Mouse (Mus musculus) naive thymus-derived CD4-positive, alpha-beta T cell, adult 2 months (primary cell): ENCODE measurements at regions not wholly inside any gene's neighbourhood (a gene's known extent, or its start where the extent isn't known, plus 50 kb on each side); places are given as distances from the start of the nearest gene placed in this dataset.
A peak's percentile ranks its signal among the peaks of the same experiment; 100 is the strongest.

Experiments used
- DNase-seq: peaks from one replicate; pipeline ENCODE4 v3.0.0-alpha.2; 2011; ENCODE audit warnings: low read depth

DNA sequence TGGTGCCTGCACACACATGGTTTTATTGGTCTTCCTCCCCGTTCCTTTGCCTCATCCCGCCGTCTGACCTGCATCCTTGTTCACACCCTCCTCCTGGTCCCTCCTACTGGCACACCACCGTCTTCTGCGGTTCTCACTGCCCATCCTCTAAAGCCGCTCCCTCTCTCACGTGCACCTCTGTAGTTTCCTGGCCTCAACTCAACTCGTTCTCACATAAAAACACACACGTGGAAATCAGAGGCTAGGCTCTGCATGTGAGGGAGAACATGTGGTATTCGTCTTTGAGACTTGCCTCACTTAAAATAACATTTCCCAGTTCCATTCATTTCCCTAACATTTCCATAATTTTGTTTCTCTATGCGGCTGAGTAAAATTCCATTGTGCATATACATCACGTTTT lies 69.5 kb downstream of the Aldh8a1 start:
- no peak for DNase-seq

DNA sequence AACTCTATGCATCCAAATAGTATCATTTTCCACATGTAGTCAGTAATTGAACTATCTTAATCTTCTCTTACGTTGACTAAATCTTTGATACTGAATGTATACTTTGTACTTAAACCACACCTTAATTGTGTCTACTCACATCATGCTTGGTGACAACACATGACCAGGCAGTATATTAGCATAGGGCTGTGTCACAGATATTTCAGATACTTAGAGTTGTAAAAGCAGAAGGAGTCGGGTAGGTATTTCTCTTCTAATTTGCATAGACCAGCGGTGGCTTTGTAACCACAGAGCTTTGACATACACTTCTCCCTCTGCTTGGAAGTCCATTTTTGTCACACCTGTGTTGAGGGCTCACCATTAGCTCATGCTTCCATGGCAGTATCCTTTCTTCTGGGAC lies 71.0 kb downstream of the Aldh8a1 start:
- DNase-seq: no peak

DNA sequence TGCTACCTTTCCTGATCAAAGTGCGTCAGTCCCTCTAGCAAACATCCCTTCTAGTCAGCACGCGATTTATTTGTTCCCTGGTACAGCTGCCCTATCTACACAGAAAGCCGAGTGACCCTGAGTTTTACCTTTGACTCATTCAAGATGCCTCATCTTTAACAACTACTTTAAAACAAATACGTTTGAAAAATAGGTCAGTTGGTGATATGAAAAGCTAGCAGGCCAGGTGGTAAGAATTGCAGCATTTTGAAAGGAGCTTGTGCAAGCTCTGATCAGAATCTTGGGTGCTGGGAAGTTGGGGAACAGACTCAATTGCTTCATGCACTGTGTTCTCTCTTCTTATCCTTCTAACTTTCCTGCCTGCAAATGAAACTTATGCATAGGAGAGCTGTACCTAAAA lies 71.9 kb downstream of the Aldh8a1 start:
- no peak for DNase-seq

DNA sequence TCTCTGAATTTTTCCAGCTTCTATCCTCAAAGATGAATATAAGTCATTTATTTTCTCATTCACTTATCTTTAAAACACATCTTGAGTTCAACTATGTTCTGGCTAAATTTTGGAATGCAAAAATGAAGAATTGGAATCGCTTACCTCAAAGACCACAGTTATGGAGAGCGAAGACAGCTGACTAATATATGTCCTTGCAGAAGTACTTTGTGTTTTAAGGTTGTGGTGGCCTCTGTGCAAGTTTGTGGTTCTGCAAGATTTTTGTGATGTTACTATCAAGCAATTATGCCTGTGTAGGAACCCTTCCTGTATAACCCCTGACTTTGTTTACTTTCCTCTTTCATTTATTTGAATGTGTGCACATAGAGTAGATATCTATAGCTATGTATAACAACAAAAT lies 75.5 kb downstream of the Aldh8a1 start:
- no peak for DNase-seq

DNA sequence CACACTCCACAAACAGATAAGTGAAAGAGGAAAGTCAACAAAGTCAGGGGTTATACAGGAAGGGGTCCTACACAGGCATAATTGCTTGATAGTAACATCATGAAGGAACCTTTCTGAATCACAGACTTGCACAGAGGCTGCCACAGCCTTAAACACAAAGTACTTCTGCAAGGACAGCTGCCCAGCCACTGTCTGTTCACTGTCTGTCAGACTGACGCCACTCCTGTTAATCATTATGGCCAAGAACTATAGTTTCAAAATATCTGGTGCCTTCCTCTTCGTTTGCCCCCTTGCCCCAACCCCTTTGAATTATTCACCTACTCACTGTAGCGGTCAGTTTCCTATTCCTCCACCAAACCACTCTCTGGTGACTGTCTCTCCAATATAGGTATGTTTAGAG lies 76.4 kb downstream of the Aldh8a1 start:
- DNase-seq: no peak

DNA sequence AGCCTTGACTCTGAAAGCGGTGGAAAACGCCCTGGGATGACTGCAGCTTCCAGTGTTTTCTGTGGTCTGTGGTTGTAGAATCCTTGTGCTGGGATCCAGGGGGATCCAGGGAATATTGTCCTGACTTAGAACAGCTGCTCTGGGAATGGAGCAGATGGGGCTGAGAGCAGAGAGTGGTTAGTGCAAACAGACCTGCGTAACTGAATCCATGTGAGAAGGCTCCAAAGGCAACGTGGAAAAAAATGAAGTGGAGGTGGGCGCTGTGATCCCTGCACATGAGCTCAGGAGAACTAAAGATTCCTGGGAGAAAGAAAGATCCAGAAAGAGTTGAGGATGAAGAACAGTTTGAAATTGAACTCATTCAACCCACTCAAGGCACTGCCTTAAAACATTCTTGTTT lies 77.1 kb downstream of the Aldh8a1 start:
- DNase-seq: no peak

DNA sequence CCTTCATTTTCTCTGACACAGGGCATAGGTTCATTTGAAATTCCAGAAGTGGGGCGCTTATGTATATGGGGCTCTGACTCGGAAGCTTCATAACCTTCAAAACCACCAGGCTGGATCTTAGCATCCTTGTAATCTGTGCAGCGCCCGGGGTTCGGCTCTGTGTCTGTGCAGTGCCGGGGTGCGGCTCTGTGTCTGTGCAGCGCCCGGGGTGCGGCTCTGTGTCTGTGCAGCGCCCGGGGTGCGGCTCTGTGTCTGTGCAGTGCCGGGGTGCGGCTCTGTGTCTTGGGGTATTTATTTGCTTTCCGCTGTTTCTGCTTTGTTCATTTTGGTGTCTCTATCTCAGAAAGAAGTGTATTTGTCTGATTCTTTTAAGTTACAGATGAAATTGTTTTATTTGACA lies 77.7 kb downstream of the Aldh8a1 start:
- DNase-seq: no peak

DNA sequence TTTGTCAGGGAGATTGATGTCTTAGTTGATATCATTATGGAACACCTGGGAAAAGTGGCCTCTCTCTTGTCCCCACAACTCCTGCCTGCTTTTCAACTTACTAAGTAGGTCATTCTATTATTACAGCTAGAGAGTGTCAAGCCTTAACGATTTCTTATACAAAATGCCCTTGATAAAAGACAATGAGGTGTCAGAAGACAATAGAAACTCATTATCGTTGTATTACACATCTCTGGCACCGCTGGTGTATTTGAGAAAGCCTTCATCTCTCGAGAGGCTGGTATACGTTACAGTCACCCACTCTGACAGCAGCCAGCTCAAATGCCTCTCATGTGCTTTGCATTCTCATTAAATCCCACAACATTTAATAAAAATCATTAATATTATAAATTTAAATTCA lies 78.8 kb downstream of the Aldh8a1 start:
- DNase-seq: no peak

DNA sequence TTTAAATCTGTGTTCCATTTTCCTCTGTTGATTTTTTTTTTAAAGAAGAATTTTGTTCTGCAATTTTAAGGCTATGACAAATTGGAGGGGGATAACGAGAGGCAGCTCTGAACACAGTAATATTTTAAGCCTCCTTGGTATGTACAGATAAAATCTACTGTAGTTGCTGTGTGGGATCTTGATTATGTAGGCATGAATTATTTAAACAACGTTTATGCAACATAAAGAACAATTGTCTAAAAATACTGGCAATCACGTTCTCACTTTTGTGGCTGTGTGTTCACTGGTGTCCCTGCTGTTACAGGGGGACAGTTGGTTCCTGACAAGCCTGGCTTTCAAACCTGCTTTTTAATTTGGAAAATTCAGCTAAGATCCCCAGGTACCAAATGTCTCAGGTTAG lies 79.3 kb downstream of the Aldh8a1 start:
- DNase-seq: no peak

DNA sequence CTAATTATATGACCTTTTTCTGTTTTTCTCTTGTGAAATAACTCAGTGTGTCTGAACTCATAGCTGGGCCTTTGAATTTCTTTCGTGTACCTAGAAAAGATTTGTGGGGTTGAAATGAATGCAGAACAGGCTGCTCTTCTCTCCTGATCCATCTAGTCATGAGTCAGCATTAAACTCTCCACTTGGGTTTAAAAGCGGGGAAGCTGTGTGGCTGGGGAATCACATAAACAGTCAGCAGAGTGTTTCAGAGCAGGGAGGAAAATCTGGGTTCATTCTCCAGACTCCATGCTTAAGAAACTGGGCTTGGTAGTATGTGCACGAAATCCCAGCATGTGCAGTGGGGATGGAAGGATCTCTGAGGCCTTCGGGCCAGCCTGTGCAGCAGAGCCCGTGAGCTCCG lies 79.9 kb downstream of the Aldh8a1 start:
- DNase-seq: no peak

DNA sequence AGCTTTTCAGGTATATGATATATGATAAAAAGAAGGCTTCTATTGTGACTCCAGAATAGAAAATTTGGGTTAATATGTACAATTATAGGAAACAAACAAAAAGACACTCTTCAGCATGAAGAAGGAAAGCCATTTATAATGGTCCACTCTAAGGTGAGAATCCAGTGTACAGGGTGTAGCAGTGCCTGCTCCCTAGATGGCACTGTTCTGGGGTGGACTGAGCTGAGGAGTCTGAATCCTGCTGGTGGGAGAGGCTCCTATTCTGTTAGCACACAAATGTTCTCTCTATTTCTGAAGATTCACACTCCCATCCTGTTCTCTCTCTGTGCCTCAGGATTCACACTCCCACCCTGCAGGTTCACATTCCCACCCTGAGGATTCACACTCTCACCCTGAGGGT lies 81.5 kb downstream of the Aldh8a1 start:
- no peak for DNase-seq

DNA sequence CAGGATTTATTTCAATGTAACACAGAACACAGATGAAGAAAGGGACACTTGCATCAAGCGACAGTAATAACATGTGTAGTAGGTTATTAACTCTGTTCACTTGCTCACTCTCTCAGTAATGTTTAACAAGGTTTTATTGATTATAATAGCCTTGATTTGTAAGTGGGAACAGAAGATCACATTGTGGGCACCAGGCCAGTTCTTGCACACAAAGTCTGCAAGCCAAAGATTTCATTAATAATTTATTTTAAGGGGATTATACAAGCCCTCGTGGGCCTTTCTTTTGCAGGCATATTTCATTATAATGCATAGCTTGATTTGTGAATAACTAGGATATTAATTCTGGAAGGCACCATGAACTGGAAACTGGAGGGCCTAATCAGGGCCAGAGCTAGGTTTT lies 83.0 kb downstream of the Aldh8a1 start:
- no peak for DNase-seq

DNA sequence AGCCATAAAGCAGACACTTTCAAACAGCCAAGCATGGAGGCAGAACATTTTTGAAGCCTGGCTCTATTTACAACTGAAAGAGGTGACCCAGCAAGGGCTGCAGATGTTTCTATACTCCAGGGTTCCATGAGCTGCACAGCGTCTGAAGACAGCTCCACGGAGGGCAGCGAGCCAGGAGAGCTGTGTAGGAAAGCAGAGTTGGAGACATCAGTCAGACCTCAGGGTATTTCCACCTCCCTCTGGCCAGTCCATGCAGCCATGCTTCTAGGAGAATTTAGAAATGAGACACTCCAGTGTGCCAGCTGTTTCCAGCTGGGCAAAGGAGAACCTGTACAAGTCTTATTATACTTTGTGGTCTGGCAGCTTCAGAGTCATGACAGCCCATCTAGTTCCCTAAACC lies 85.8 kb downstream of the Aldh8a1 start:
- no peak for DNase-seq

DNA sequence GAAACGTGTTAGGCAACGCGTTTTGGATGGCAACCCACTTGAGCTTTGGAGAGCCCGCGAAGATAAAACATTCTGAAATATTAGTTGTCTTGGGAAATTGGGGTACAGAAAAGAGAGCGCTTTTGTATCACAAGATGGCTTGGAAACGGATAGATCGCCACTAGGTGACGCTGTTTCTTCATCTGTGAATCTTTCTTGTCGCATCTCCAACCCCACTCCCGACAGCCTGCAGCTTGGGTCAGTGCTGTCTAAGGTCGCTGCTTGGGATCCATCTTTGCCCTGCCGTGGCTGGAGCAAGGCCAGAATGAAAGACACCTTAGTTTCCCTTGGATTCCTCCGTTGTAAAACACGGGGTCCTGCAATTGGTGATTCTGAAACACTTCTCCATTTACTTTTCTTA lies 88.3 kb downstream of the Aldh8a1 start:
- peak; percentile 91 for DNase-seq

DNA sequence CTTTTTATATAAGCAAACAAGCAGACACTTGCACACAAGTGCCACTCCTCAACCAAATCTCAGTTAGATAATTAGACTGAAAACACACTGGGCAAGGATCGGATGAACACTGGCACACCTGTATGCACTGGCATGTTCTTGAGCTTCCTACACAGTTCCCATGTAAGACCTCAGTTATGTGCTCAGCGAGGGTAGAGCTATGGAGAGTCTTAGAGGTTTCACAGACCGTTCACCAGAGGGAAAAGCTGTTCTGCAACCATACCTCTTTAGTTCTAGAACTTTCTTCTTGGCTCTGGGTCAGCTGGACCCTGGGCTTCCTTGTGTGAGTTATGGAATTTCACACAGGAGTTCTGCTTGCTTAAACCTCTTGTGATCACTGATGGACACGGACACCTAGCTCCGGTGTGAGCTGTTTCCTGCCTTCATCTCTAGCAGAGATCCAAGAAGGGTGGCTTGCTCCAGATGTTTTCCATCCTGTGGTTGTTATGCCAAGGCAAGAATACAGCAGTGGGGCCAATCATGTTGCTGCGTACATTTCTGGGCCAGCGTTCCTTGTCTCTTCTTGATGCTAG lies 88.8 kb downstream of the Aldh8a1 start:
- DNase-seq: no peak

DNA sequence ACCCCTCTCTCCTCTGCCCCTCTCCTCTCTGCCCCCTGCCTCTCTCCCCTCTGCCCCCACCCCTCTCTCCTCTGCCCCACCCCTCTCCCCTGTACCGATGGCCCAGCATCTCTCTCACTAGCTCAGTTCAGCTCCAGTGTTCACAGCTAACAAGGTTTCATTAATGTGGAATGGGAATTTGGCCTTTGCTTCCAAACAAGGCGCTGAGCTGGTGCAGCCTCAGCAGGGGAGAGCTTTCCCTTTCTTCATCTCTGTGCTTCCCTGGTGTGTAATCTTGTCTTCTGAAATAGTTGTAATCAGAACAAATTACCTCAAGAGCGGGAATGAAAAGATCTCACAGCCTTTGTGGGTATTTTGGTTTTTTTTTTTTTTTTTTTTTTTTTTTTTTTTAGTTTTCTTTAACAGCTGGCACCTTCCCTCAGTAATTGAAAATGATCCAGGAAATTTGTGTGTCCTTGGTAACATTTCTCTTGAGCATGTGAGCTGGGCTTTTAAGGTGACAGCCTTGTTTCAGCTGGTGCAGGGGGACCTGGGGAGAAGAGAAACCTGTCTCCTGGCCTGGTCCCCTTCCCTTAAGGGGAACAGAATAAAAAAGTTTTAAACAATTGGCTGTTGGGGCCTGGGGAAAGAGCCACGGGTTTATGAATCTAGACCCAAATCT lies 90.5 kb downstream of the Aldh8a1 start:
- DNase-seq: no peak

DNA sequence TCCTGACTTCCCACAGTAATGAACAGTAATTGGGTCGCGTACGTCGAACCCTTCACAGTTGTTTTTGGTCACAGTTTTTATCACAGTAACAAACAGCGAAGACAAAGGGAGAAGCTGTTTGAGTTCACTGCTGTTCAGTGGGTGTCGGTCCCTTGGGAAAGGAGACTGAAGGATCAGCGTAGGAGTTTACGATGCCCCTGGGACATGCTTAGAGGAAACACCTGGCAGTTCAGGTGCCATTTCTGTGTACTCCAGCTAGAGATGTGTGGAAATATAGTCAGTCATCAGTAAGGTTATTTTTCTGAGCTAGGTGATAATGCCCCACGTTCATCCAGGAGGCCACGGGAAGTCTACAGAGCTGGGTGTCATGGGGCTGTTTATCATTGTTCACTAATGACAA lies 91.3 kb downstream of the Aldh8a1 start:
- DNase-seq: no peak

DNA sequence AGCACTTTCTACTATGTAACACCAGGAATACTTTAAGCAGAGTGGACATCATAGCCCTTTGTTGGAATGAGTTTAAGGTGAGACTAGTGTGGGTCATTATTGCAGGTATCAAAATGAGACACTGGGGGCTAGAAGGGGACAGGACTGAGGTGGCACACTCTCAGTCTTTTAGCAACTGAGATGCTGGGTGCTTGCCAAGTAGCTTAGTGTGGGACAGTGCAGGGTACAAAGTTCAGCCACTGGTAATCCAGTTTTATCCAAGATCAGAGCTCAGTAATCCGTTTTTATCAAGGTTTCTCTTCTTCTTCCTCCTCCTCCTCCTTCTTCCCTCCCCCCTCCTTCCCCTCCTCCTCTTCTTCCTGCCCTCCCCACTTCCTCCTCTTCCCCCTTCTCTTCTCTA lies 92.9 kb downstream of the Aldh8a1 start:
- DNase-seq: no peak

DNA sequence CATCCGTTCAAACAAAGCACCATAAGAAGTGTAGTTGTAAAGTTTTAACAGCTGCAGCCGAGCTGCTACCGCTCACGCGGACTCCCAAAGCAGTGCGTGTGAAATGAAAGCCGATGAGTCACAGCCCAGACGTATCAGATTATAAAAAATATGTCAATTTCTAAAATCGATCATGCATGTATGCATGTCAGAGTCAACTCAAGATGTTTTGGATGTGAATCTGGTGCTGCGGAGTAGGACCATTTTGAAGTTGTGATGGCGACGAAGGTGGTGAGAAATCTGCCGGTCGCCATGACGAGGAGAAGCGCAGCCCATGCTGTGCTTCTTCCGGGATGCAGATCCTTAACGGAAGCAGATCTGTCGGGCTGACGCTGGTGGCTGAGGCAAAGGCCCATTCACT lies 93.5 kb downstream of the Aldh8a1 start:
- DNase-seq: peak; percentile 35

DNA sequence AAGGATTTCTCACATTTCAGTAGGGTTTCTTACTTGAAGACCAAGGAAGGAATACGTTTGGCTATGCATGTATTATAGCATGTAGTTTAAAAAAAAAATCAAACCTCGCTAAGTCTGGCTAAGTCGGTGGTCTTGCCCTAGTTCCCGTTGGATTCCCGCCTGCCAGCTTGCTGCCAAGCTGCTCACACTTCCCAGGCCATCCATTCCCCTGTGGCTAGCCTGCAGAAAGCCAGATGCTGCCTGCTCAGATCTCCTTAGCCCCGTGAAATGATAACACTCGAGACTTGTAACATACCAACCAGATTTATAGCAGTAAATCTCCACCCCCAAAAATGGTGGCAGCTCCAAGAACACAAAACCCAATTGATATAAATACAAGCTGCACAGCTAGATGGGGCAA lies 97.2 kb downstream of the Aldh8a1 start:
- DNase-seq: no peak

DNA sequence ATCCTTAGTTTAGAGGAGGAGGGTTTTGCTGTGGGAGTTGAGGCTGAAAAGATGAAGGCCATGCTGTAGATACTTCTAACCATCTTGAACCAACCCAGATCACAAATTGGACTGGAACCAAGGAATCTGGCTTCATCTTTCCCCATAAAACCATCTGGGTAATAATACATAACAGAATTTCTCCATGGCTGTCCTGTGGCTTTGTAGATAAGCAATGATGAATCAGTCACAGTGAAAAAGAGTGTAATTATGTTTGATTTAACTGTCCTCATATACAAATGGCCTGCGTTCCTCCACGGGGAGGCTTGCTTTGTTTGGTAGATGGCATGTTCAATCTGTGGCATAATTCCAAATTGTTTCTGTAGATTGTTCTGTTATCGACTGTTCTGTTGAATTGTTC lies 100.9 kb downstream of the Aldh8a1 start:
- DNase-seq: no peak

DNA sequence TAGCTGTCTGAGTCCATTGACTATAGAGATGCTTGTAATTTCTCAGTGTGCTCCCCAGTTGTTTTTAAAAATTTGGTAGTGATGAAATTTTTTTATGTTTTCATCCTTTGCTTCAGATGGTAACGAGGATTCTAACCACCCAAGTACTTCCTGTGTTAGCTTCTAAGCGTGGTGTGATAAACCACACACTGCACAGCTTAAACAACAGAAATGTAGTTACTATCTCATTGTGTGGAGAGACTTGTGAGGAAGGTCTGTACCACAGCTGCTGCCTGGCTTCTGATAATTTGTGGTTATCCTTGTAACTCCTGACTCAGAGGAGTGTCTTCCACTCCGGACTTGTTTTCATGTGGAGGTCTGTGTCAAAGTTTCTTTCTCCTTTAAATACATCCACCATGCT lies 102.3 kb downstream of the Aldh8a1 start:
- DNase-seq: peak; percentile 70

DNA sequence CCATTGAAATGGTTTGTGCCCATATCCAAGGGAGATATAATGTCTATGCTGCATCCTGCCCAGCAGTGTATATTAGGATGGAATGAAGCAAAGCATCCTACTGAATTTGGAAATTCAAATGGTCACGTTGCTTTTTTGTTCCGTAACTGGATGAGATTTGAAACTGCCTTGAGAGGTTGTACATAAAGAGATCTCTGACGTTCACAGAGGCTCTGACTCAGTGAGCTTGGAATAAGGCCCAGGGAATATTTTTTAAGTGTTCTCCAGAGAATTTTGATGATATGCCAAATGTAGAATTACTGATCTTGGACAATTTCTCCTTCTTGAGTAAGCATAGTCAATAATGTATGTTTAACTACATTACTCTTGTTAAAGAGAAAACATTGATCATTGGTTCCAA lies 104.2 kb downstream of the Aldh8a1 start:
- DNase-seq: no peak

DNA sequence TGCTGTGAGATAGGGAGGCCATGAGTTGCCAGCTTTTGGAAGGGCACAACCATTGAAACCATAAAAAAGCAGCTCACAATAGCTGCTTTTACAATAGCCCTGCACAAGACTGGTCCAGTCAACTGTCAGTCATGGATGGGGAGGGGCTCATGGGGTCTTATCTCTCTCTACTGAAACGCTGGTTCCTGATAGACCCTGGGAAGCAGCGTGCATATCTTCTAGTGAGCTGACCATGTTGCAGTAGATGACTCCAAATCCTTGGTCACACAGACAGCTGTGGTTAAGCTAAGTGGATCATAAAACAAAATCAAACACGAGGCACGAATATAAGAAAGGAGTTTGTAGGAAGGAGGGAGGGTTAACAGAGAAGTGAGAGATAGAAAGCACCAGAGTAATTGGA lies 105.0 kb downstream of the Aldh8a1 start:
- no peak for DNase-seq

DNA sequence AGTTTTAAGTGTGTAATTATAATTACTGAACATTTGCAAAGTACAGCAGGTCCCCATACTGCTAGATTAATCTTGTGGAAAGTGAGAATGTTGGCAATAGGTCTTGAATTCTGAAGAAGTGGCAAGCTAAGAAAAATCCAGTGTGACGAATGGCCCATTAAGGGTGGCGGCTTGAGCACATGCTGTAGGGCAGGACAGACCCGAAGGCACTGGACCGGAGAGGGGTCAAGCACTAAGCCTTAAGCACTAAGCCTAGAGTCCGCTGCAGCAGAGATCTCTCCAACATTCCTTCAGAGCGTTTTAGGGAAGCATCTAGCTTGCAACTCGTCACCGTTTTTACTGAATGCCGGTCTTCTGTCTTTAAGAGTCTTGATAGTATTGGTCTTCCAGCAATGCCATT lies 105.6 kb downstream of the Aldh8a1 start:
- no peak for DNase-seq
